Mouse (Mus musculus) liver, postnatal 0 days (tissue): ENCODE results near the gene Obsl1. TPM values are rescaled to one million over a fixed set of nuclear protein-coding genes. Genes with fewer than 3 reads are reported as not detected.
A peak's percentile ranks its signal among the peaks of the same experiment; 100 is the strongest.

Experiments used
- ATAC-seq: fragments of 200-750 bp; cut with Nextera tagmentation; 2 replicates; pipeline ENCODE4 v1.8.0; 2017; ENCODE audit warnings: mild to moderate bottlenecking, moderate library complexity
- DNase-seq: peaks from one replicate; pipeline ENCODE4 v3.0.0-alpha.2; 2016
- H3K27ac ChIP-seq: fragments of 300-500 bp; sonication (generic); 2 replicates; pipeline ENCODE4 v1.5.1; 2014; ENCODE audit warnings: antibody characterized with exemption, moderate library complexity, mild to moderate bottlenecking, low read depth
- H3K27me3 ChIP-seq: fragments of 300-500 bp; sonication (generic); 2 replicates; pipeline ENCODE4 v1.6.1; 2014; ENCODE audit warnings: low read length, control low read depth, mixed read lengths; ENCODE audit not compliant: insufficient read depth
- H3K36me3 ChIP-seq: fragments of 300-500 bp; sonication (generic); replicated peaks from 2 replicates; pipeline ENCODE4 v1.6.1; 2014; ENCODE audit warnings: mild to moderate bottlenecking, control low read depth, low read length, moderate library complexity, mixed read lengths; ENCODE audit not compliant: insufficient read depth
- H3K4me1 ChIP-seq: fragments of 300-500 bp; sonication (generic); 2 replicates; pipeline ENCODE4 v1.6.1; 2014; ENCODE audit warnings: antibody characterized with exemption, mild to moderate bottlenecking, control low read depth; ENCODE audit not compliant: insufficient read depth
- H3K4me2 ChIP-seq: fragments of 300-500 bp; sonication (generic); 2 replicates; pipeline ENCODE4 v1.6.1; 2014; ENCODE audit warnings: low read depth, mild to moderate bottlenecking, low read length, moderate library complexity, mixed read lengths
- H3K4me3 ChIP-seq: fragments of 300-500 bp; sonication (generic); 2 replicates; pipeline ENCODE4 v1.5.1; 2014; ENCODE audit warnings: low read depth, low read length
- H3K9ac ChIP-seq: fragments of 300-500 bp; sonication (generic); replicated peaks from 2 replicates; pipeline ENCODE4 v1.6.1; 2014; ENCODE audit warnings: mild to moderate bottlenecking, moderate library complexity
- H3K9me3 ChIP-seq: fragments of 300-500 bp; sonication (generic); 2 replicates; pipeline ENCODE4 v1.6.1; 2016; ENCODE audit warnings: mild to moderate bottlenecking, control low read depth, low read length, mixed read lengths
- CTCF ChIP-seq: sonication (generic); IDR thresholded peaks from 2 replicates; pipeline ENCODE4 v1.5.1; 2016; ENCODE audit warnings: antibody characterized with exemption, low read depth
- EP300 ChIP-seq: IDR thresholded peaks from 2 replicates; pipeline ENCODE4 v1.6.1; 2016; ENCODE audit warnings: antibody characterized with exemption, low read depth, mild to moderate bottlenecking
- WGBS: fragments of 180-500 bp; shearing (Covaris S2); extraction: QIAGEN DNeasy Blood & Tissue Kit; methylation state at CpG from one replicate; pipeline ENCODE4 v1.1.7; 2014; ENCODE audit not compliant: insufficient replicate concordance; 5-methylcytosine and 5-hydroxymethylcytosine counted together
- polyA plus RNA-seq: library from polyadenylated mRNA; unstranded; fragments of >200 nt; fragmentation: Nextera tagmentation; extraction: Ambion mirVana; gene quantifications from 2 replicates; pipeline ENCODE4 v1.2.1, GENCODE M21; 2015

Gene Obsl1
- polyA plus RNA-seq, 1 experiment from 2014 or later = 3.4 TPM

DNA sequence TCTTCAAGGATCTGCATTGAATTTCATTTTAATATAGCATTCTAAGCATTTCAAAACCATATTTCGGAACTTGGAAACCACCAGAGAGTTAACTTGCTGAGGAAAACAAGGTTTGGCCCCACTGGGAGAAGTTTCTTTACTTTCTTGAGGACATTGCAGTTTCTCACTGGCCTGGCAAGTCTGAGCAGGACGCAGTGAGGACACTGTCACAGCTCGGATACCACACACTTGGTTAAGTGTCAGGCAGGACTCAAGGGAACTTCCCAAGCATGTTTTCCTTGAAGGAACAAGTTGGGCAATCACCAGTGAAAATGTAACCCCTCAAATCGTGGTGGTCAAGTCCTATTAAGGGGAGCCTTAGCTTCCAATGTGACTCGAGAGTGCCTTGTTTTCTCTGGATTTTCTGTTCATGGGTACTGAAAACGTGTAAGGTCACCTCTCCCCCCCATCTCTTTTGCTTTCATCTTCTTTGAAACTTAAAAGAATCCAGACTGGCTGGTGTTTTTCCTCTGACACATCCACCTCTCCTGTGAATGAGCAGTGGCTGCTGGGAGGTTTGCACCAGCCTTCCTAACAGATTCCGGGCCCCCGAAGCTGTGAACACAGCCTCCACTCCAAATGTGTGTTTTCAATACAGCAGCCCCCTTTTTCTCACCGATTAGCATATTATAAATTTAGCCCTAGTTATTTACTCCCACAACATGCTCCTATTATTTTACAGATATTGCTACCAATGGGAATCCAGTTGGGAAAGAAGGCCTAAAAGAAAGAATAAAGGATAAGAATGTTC is 1.8 kb downstream of the Obsl1 start:
- H3K4me3 ChIP-seq = no peak overlapping the region; the same call in 1 of the 2 replicates

DNA sequence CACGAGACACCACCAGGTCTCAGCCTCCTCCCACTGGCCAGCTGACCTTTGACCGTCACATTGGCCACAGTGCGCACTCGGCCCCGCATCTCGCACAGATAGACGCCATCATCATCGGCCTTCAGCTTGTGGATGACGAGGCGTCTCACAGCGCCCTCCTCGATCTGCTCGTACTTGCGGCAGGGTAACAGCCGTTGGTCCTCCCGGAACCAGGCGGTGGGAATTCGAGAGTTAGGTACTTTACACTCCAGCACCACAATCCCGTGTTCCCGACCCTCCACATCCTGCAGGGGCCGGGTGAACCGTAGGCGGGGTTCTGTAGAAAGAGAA is 2.6 kb downstream of the Obsl1 start:
- no peak overlapping the region for H3K4me2 ChIP-seq
- no peak for ATAC-seq
- no peak overlapping the region for H3K9ac ChIP-seq
- peaks cover 40% of the 10 kb centered on the region for H3K27me3 ChIP-seq
- TF ChIP-seq EP300 = no peak
- no peaks in the 10 kb centered on the region; the same call in 1 of the 2 replicates for H3K4me1 ChIP-seq
- no peak for DNase-seq
- no peak overlapping the region for H3K4me3 ChIP-seq
- H3K36me3 ChIP-seq = no peaks in the 10 kb centered on the region
- 77% methylated on average over 23 of the region's 23 CpGs for WGBS
- no peaks in the 10 kb centered on the region for H3K9me3 ChIP-seq
- H3K27ac ChIP-seq = no peak overlapping the region

More for the DNA sequence above, 1.8 kb downstream of the Obsl1 start:
- Histone ChIP-seq H3K4me2 (peak overlapping the region; percentile 74), H3K36me3 (no peaks in the 10 kb centered on the region), H3K27me3 (peaks cover 43% of the 10 kb centered on the region), H3K4me1 (no peaks in the 10 kb centered on the region; the same call in 1 of the 2 replicates), H3K27ac (no peak overlapping the region), H3K9ac (no peak overlapping the region), H3K9me3 (no peaks in the 10 kb centered on the region)
- DNase-seq (no peak), ATAC-seq (no peak)
- WGBS = 55% methylated on average over 9 of the region's 9 CpGs
- TF ChIP-seq CTCF (no peak), EP300 (no peak)

DNA sequence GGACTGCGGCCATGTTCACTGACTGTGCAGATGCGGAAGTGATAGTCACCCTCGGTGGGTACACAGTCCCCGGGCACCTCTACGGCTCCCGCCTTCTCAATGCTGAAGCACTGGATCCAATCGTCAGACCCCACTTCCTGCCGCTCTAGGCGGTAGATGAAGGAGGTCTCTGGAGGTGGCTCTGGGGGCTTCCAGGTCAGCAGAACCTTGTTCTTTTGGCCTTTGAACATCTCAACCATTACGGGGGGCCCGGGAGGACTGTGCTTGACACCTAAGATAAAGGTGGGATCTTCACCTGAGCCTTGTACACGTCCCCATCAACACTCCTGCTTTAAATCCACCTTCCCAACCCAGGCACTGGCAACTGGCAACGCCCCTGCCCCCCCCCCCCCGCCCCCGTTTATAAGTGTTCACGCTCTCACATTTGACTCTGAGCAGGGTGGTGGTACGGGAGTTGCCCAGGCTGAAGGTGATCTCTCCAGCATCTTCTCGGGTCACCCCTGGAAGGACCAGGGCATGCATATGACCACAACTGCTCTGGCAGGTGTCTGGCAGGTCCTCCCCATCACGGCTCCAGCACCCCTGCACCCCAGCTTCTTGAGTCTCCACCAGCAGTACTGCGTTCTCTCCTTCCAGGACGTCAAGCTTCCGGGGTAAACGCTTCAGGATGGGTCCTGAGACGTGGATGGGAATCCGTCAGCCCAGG is 3.2 kb downstream of the Obsl1 start:
- Histone ChIP-seq H3K9ac (no peak overlapping the region), H3K27ac (no peak overlapping the region), H3K4me3 (no peak overlapping the region), H3K4me1 (no peaks in the 10 kb centered on the region; the same call in 1 of the 2 replicates), H3K27me3 (peaks cover 39% of the 10 kb centered on the region), H3K9me3 (no peaks in the 10 kb centered on the region), H3K4me2 (no peak overlapping the region), H3K36me3 (no peaks in the 10 kb centered on the region)
- DNase-seq (no peak), ATAC-seq (no peak)
- TF ChIP-seq CTCF = no peak
- TF ChIP-seq EP300 = no peak
- 84% methylated on average over 25 of the region's 25 CpGs for WGBS

DNA sequence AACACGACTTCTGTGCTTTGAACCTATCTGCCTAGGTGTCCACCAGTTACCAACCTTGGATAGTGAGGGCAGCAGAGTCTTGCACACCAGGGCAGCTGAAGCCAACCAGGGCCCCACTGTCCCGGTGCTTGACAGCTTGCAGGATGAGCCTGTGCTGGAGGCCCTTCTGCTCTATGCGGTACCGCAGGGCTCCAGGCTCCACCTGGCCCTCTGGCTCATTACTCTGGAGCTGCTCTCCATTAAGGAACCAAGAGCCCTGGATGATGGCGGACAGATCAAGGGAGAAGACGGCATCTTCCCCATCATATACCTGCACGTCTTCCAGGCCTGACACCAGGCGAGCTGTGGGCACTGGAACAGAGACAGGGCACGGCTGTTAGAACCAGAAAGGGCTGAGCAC is 4.3 kb downstream of the Obsl1 start:
- 88% methylated on average over 9 of the region's 9 CpGs for WGBS
- Histone ChIP-seq H3K27me3 (peaks cover 31% of the 10 kb centered on the region), H3K27ac (no peak overlapping the region), H3K4me2 (no peak overlapping the region), H3K9me3 (no peaks in the 10 kb centered on the region), H3K4me3 (no peak overlapping the region), H3K9ac (no peak overlapping the region), H3K4me1 (no peaks in the 10 kb centered on the region; the same call in 1 of the 2 replicates), H3K36me3 (no peaks in the 10 kb centered on the region)
- ATAC-seq (no peak), DNase-seq (no peak)
- TF ChIP-seq CTCF (no peak), EP300 (no peak)

DNA sequence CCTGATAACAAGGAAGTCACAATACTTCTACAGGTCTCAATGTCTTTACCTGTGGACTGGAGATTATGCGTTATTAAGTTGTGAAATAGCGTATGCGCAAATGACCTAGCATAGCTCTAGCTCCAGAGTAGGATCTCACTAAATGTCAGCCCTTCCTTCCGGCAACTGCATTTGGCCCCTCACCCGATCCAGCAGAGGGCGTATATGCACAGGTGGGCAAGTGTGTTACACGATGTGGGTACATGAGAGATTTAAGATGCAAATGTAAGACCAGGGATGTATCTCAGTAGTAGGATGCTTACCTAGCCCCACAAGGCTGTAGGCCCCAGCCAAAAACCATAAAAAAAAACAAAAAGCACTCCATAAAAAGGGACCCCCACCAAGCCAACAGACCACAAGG is 6.8 kb downstream of the Obsl1 start:
- H3K27me3 ChIP-seq = peaks cover 8% of the 10 kb centered on the region; the same call in 1 of the 2 replicates
- no peaks in the 10 kb centered on the region for H3K9me3 ChIP-seq
- WGBS = 65% methylated on average over 7 of the region's 7 CpGs
- ATAC-seq = no peak
- H3K27ac ChIP-seq = no peak overlapping the region
- DNase-seq = no peak
- H3K4me2 ChIP-seq = no peak overlapping the region
- no peak for TF ChIP-seq EP300
- TF ChIP-seq CTCF = peak; percentile 54
- H3K9ac ChIP-seq = no peak overlapping the region
- H3K36me3 ChIP-seq = no peaks in the 10 kb centered on the region
- no peak overlapping the region for H3K4me3 ChIP-seq
- H3K4me1 ChIP-seq = no peaks in the 10 kb centered on the region

DNA sequence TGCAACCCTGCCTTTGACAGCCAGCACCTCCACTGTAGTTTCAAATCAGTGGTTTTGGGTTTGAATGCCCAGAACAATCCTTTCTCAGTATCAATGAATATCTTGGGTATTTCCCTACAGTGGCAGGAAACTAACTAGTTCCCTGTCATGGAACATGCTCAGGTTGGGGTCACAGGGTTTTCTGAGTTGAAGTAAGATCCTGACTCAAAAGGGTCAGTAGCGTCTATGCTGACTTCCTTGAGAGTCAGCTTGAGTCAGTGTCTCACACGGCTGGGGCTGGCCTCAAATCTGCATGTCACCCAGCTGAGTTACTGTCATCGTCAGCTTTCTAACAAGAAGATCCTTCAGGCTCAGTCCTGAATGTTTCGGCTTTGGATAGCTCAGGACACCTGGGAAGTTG is 7.4 kb downstream of the Obsl1 start:
- H3K4me2 ChIP-seq = no peak overlapping the region
- no peaks in the 10 kb centered on the region for H3K4me1 ChIP-seq
- H3K4me3 ChIP-seq = no peak overlapping the region
- H3K9ac ChIP-seq = no peak overlapping the region
- H3K36me3 ChIP-seq = no peaks in the 10 kb centered on the region
- ATAC-seq (no peak), DNase-seq (no peak)
- 73% methylated on average over 4 of the region's 4 CpGs for WGBS
- no peaks in the 10 kb centered on the region for H3K9me3 ChIP-seq
- no peak for TF ChIP-seq EP300
- TF ChIP-seq CTCF = no peak
- H3K27ac ChIP-seq = no peak overlapping the region
- H3K27me3 ChIP-seq = peaks cover 7% of the 10 kb centered on the region; the same call in 1 of the 2 replicates
